Mouse (Mus musculus) brain, embryonic 14.5 days (tissue): Measurements from ENCODE around the gene Ctnna2.

ENCODE experiments used
- CTCF ChIP-seq: fragments of 200-500 bp; IDR thresholded peaks from 2 replicates; pipeline ENCODE4 v1.5.1; 2012; ENCODE audit warnings: inconsistent platforms, mild to moderate bottlenecking, moderate library complexity, borderline replicate concordance; ENCODE audit not compliant: insufficient read depth, insufficient read length; ENCODE audit errors: extremely low read depth
- POLR2A ChIP-seq: fragments of 200-500 bp; IDR thresholded peaks from 2 replicates; pipeline ENCODE4 v1.6.1; 2012; ENCODE audit warnings: mild to moderate bottlenecking, inconsistent platforms, borderline replicate concordance; ENCODE audit not compliant: poor library complexity, insufficient read depth, insufficient read length, severe bottlenecking; ENCODE audit errors: extremely low read depth

- no peak for TF ChIP-seq CTCF
- no peak for TF ChIP-seq POLR2A
These were observed 400.9 kb downstream of the Ctnna2 start for GRCm38 (mm10) chr6:77578612-77579011.
